Mouse (Mus musculus) C2C12 (cell line): ENCODE measurements around the gene Zfp85. TPM values are rescaled to one million over a fixed set of nuclear protein-coding genes. Genes with fewer than 3 reads are reported as not detected.
"Not testable (repeated sequence)": the region's sequence is repeated elsewhere in the genome, so short reads cannot be mapped to it uniquely, and the experiment has no call there.

Source experiments
- H3K27me3 ChIP-seq: one replicate; pipeline ENCODE4 v1.6.1; 2011; ENCODE audit not compliant: control insufficient read depth, insufficient read depth, insufficient read length
- H3K36me3 ChIP-seq: one replicate; pipeline ENCODE4 v1.6.1; 2011; ENCODE audit not compliant: control insufficient read depth, insufficient read depth
- H3K4me3 ChIP-seq: one replicate; pipeline ENCODE4 v1.5.1; 2011; ENCODE audit warnings: mild to moderate bottlenecking, control low read depth; ENCODE audit not compliant: poor library complexity, insufficient read depth, severe bottlenecking
- H3K79me2 ChIP-seq: one replicate; pipeline ENCODE4 v1.6.1; 2011; ENCODE audit not compliant: control insufficient read depth, insufficient read depth
- H3K79me3 ChIP-seq: one replicate; pipeline ENCODE4 v1.6.1; 2011; ENCODE audit warnings: low read depth, control low read depth
- H3ac ChIP-seq: one replicate; pipeline ENCODE3; 2011; ENCODE audit warnings: low read depth; ENCODE audit not compliant: control insufficient read depth, insufficient read length
- CEBPB ChIP-seq: IDR thresholded peaks from one replicate; pipeline ENCODE4 v1.6.1; 2011; ENCODE audit warnings: low read depth, mild to moderate bottlenecking, control low read depth, moderate library complexity
- CTCF ChIP-seq: IDR thresholded peaks from one replicate; pipeline ENCODE4 v1.5.1; 2011; ENCODE audit not compliant: control insufficient read depth, insufficient read depth, insufficient read length
- FOSL1 ChIP-seq: IDR thresholded peaks from one replicate; pipeline ENCODE4 v1.8.0; 2011; ENCODE audit warnings: mild to moderate bottlenecking, low read length; ENCODE audit not compliant: poor library complexity, insufficient read depth, severe bottlenecking
- MAX ChIP-seq: IDR thresholded peaks from one replicate; pipeline ENCODE4 v1.6.1; 2011; ENCODE audit warnings: mild to moderate bottlenecking, control low read depth
- MYOD1 ChIP-seq: IDR thresholded peaks from one replicate; pipeline ENCODE4 v1.6.1; 2011; ENCODE audit warnings: low read depth; ENCODE audit not compliant: control insufficient read depth, insufficient read length
- MYOG ChIP-seq: IDR thresholded peaks from one replicate; pipeline ENCODE4 v1.6.1; 2011; ENCODE audit not compliant: control insufficient read depth, insufficient read length; ENCODE audit errors: extremely low read depth
- USF1 ChIP-seq: IDR thresholded peaks from one replicate; pipeline ENCODE4 v1.6.1; 2011; ENCODE audit warnings: low read depth, mild to moderate bottlenecking, control low read depth, moderate library complexity
- long read RNA-seq, 2 experiments: library from polyadenylated mRNA; unstranded; transcript quantifications; one replicate each; pipeline ENCODE4 v2.0.0; 2019 to 2020
- polyA plus RNA-seq: library from polyadenylated mRNA; unstranded; fragments of >200 nt; fragmentation: generic; extraction: Trizol; gene quantifications from one replicate; pipeline ENCODE4 v1.2.1, GENCODE M21; 2012; ENCODE audit warnings: missing spikeins

Zfp85 gene
- polyA plus RNA-seq = 0.51 TPM
- long read RNA-seq, experiment 1, partial matches to known transcripts = 0 of 3 reads
- long read RNA-seq, experiment 1, other reads (novel, unspliced or antisense) = 2 of 3 reads
- long read RNA-seq, experiment 2, transcript Zfp85-202 (4 exons, 2,312 nt) = major isoform, 7 of 7 reads
- long read RNA-seq, experiment 2, partial matches to known transcripts = 0 of 7 reads
- long read RNA-seq, experiment 2, other reads (novel, unspliced or antisense) = 0 of 7 reads

DNA sequence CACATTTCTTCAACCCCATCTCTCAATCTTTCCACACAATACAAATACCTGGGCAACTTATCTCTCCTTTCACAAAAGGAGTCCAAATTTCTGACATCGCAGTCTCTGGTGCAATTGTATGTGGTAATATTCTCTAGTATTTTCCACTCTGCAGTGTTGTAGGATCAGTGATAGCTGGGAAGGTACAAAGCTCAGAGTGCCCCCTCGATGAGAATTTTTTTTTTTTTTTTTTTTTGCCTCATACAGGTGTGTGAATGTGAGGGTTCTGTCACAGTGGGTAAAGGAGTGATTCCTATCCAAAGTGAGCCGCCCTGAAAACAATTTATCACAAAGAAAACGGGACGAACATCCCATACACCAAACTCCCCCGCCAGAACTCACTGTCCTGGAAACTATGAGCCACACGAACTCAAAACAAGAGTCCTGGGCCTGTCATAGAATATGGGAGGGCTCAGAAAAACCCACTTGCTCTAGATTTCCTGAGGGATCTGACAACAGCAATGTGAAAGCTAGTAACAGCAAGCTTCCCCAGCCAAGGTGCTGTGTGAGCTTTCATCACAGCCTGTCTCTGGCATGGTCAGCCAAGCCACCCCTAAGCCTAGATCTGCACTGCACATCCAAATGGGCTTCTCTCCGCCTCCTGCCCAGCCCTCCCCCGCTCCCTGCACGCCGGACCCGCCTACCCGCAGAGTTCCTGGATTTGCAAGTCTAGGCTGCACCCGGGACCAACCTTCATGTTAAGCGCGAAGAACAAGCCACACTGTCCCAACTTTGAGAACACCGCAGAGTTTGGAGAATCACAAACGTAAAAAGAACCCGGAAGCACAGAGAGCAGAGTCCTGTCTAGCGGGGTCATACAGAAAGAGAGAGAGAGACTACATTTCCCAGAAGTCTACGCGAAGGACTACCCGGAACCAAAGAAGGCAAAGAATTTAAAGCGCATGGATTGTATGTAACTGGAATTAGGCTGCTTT lies at the start of gene Zfp85:
Zfp85 (minus strand) TSS at position 896 of the 974 bp plus-strand sequence.
- no peaks in the 10 kb centered on the region for H3K27me3 ChIP-seq
- no peaks in the 10 kb centered on the region for H3K79me2 ChIP-seq
- H3K4me3 ChIP-seq = peak within 1 kb of the TSS; percentile 28
- TF ChIP-seq MYOD1 (no peak), CTCF (no peak), MYOG (no peak), USF1 (no peak), FOSL1 (no peak), CEBPB (no peak), MAX (no peak)
- H3K36me3 ChIP-seq = no peaks in the 10 kb centered on the region
- H3K79me3 ChIP-seq = no peaks in the 10 kb centered on the region
- H3ac ChIP-seq = peak within 1 kb of the TSS; percentile 21

DNA sequence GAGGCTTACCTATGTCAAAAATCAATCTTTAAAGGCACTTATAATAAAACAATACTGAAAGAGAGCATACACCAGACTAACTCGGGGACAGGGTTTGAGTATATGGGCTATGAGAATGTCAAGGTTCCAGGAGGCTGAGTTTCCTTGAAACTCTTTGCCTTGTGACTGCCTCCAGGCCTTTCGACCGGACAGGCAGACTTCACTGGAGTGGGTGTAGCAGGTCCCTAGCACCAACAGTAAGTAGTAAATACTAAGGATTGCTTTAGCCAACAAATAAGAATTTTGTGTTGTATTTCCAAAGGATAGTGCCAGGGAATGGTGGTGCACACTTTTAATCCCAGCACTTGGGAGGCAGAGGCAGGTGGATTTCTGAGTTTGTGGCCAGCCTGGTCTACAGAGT lies 44.1 kb upstream of the Zfp85 start:
- H3K79me3 ChIP-seq, H3K4me3 ChIP-seq, H3K79me2 ChIP-seq, H3K27me3 ChIP-seq, H3K36me3 ChIP-seq, H3ac ChIP-seq: not testable (repeated sequence)

DNA sequence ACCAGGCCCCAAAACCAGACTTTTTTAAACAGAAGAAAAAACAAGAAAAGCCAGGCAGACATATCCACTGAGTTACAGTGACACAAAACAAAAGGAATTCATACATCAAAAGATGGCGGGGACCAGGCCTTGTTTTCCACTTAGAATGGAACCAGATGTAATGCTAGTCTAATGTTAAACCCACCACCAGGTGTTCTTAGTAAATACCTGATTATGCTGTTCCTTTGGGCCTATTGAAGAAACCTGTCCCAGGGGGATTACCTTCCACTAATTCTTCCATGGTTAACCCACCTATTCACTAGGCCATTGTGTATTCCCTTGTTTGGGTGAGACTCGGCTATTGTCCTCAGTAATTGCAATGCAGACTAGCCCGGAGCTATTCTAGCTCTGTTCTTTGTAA lies 43.6 kb upstream of the Zfp85 start:
- no peaks in the 10 kb centered on the region for H3K27me3 ChIP-seq
- no peak overlapping the region for H3ac ChIP-seq
- no peak overlapping the region for H3K4me3 ChIP-seq
- H3K79me2 ChIP-seq = no peaks in the 10 kb centered on the region
- H3K36me3 ChIP-seq = no peaks in the 10 kb centered on the region
- no peaks in the 10 kb centered on the region for H3K79me3 ChIP-seq
- TF ChIP-seq CTCF (no peak), MAX (no peak), USF1 (no peak)

DNA sequence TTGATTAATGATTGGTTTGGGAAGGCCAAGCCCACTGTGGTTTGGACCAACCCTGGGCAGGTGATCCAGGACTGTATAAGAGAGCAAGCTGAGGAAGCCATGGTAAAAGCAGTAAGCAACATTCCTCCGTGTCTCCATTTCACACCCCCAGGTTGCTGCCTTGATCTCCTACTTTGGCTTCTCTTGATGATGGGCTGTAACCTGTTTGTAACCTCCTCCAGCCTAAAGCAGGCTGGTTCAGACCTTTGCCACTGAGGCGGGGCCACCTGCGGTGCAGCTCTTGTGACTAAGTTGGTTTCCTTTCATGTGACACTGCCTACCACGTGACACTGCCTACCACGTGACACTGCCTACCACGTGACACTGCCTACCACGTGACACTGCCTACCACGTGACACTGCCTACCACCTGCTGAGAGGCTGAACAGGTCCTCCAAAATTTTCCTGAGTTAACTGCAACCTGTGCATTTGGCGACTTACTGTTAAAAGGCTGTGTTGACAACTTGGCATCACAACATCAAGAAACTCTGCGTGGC lies 37.0 kb upstream of the Zfp85 start:
- no peak overlapping the region for H3ac ChIP-seq
- no peaks in the 10 kb centered on the region for H3K27me3 ChIP-seq
- no peaks in the 10 kb centered on the region for H3K79me3 ChIP-seq
- no peaks in the 10 kb centered on the region for H3K36me3 ChIP-seq
- no peaks in the 10 kb centered on the region for H3K79me2 ChIP-seq
- H3K4me3 ChIP-seq = no peak overlapping the region
- no peak for TF ChIP-seq MYOG
- TF ChIP-seq MAX = no peak
- TF ChIP-seq USF1 = no peak
- TF ChIP-seq MYOD1 = no peak
- TF ChIP-seq CEBPB = no peak
- TF ChIP-seq FOSL1 = no peak
- no peak for TF ChIP-seq CTCF

DNA sequence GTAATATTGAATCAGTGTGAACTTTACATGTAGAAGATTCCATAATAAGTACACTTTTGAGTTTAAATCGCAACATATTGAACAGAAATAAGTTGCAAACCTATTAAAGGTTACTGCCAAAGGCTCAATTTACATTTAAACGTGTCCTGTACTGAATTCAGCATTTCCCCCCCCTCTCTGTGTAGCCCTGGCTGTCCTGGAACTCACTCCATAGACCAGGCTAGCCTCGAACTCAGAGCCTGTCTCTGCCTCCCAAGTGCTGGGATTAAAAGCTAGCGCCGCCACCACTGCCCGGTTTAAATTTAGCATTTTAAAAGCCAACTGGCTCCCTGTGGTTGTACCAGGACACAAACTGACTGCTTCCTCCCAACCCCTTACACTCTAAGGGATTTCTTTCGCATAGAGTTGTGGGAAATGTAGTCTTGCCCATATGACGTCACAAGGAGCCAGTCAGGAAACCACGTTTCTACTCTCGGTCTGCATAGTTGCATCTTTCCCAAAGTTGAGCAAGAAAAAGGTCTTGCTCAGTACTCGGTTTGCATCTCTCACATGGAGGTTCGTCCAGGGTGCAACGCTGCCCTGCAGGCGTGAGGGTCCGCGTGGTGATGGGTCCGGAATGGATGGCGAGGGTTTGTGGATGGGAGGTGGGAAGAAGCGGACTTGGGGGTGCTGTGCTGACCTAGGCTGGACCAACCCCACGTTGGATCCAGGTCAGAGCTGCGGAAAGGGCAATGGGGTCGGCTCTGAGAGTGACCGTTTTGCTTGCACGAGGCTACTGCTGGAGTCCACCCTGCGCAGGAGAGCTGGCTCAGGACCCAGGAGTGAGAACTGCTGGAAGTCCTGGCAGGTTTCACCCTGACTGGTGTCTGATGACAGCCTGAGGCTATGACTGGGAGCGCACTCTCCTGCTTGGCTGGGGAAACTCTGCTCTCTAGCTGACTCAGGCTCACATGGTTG lies 24.5 kb upstream of the Zfp85 start, which contains the start of gene Zfp493:
Zfp493 (plus strand) TSS at position 429 of the 957 bp plus-strand sequence.
- Histone ChIP-seq H3K36me3 (no peaks in the 10 kb centered on the region), H3K4me3 (peak within 1 kb of the TSS; percentile 25), H3K79me3 (no peaks in the 10 kb centered on the region), H3K79me2 (no peaks in the 10 kb centered on the region), H3K27me3 (no peaks in the 10 kb centered on the region), H3ac (peak within 1 kb of the TSS; percentile 4)
- TF ChIP-seq MYOD1 (no peak), MAX (no peak), CTCF (no peak), FOSL1 (no peak), MYOG (no peak), USF1 (no peak), CEBPB (no peak)
